Mouse (Mus musculus): ENCODE measurements around the gene Enah.

The Enah gene

DNA sequence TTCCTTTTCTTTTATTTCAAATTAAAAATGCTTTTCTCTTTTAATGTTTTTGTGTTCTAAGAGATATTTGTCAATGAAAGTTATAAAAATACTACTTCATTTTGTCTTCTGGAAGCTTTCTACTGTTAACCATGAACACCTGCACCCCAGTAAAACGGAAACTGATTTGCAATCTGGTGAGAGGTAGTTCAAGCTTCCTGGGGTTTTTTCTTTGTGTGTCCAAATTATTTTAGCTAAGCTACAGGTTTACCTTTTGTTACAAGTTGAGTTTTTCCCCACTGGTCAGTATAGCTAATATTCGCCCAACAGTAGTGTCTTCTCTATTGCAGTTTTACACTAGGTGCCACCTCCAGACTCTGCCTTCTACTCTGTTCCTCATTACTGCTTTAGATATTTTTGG is 62.1 kb downstream of the Enah start:
- no peak for DNase-seq

DNA sequence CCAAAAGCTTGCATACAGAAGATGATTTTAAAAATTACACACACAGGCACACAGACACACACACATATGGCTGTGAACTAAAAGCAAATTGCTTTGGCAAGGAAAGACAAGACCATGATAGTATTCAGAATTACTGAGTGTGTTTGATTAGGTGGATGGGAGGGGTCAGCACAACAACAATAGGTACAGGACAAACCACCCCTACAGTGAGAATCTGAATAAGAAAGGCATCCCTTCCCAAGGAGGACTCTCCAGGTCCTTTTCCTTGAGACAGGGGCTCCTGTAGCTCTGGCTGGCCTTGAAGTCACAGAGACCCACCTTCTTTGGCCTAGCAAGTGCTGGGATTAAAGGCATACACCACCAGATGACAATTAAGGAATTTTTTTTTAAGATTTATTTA is 66.2 kb downstream of the Enah start:
- no peak for DNase-seq

- no peak for DNase-seq
Observed at GRCm38 (mm10) chr1:181951266-181951665, 68.5 kb downstream of the Enah start.

- DNase-seq, result no peak
Observed at GRCm38 (mm10) chr1:181950721-181951120, 69.1 kb downstream of the Enah start.

GRCm38 (mm10) chr1:181948191-181948590 is 71.6 kb downstream of the Enah start:
- DNase-seq, result no peak

- DNase-seq, result no peak
Observed at GRCm38 (mm10) chr1:181937064-181937463, 82.7 kb downstream of the Enah start.

GRCm38 (mm10) chr1:181928388-181928787 is 91.4 kb downstream of the Enah start:
- DNase-seq, result no peak

DNA sequence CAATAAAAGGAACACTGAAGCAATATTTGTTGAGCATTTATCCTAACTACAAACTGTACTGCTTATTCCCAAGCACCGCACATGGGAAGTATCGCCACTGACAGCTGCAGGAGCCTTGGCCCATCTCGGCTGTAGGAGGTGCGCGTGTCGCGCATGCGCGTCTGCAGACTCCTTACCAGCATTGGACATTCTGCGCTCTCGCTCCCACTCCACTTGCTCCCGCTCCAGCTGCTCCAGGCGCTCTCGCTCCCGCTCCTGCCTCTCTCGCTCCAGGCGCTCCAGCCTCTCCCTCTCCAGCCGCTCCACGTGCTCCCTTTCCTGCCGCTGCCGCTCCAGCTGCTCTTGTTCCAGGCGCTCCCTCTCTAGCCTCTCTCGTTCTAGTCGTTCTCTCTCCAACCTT is 96.4 kb downstream of the Enah start:
- no peak for DNase-seq

DNA sequence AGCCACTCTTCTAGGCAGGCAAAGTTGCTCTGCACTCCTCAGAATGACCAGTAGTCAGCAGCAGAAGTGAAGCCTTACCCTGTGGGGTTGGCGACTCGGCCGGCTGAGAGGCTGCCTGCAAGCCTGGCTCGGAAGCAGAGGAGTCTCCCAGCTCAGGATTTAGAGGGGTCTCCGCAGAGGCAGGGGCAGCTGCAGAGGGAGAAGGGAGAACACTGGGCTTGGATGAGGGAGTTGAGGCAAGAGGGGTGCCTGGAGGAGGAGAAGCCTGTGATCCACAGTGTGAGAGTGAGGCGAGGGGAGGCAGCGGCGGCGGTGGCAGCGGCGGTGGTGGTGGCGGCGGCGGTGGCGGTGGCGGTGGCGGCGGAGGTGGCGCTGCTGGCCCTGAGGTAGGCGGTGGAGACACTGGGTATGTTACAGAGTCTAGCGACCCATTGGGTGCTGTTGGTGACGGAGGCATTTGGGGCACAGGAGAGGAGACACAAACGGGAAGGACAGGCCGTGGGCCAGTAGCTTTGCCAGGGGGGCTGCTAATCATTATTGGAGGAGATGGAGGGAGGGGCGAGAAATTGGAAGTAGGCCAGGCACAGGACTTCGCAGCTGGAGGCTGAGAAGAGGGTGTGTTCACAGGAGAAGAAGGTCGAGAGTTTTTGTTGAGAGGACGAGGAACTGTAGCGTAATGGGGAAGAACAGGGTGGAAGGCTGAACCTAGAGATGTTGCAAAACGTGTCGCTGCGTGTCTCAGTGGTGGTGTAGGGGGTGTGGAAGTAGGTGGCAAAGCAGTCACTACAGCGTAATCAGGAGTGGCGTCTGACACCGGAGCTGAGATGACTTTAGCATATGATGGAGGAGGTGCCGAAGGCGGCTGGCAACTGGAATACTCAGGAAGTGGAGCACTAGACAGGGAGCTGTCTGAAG is 98.0 kb downstream of the Enah start:
- DNase-seq, result no peak

DNA sequence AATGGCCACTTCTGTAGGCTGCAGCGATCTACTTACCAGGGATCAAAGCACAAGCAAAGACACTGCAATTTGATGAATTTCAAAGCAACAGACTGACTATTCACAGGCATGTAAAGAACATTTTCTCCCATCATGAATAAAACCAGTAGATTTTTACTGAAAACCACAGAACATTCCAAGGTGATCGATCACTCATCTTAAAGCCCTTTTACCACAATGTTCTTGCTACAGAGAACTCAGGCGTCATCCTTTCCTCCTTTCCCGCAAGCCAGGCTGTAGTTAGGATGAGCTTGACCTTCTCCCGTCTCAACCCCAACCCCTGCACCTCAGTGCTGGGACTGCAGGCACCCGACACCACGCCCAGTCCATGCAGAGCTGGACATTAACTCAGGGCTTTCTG is 107.9 kb downstream of the Enah start:
- DNase-seq, result no peak

- DNase-seq, result no peak
Observed at GRCm38 (mm10) chr1:181901706-181902373, 118.0 kb downstream of the Enah start.

- DNase-seq, result no peak
Observed at GRCm38 (mm10) chr1:181900846-181901245, 118.9 kb downstream of the Enah start.

DNA sequence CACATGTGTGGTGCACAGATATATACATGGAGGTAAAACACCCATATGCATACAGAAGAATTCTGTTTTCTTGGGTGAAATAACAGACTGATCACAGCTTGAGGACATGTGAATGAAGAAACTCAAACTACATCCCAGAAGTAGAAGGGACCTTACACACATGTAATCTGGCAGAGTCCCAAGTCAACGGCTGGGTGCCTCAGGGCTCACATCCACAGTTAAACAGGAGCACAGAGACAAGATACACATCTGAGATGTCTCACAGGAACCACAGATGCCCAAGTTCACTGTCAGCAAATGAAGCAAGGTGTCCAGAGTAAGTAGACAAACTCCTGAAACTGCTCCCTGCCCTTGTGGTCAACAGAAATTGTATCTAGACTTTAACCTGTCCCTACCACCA is 120.8 kb downstream of the Enah start:
- DNase-seq, result no peak

- no peak for DNase-seq
Observed at GRCm38 (mm10) chr1:181896991-181897390, 122.8 kb downstream of the Enah start.

DNA sequence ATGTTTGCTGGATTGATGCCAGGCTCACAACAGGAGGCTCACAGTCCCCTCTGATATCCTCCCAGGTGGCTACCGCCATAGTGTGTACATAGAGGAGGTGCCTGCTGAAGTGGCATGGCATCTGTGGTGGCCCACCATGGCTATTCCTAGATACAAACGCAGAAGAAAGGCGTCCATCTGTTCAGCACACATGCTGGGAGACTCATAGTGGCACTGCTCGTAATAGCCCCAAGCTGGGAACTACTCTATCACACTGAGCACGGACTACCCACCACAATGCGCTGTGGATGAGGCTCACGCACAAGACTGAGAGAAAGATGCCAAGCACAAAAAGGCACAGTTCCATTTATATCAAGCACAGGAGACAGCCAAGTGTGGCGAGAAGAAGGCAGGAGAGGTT is 126.1 kb downstream of the Enah start:
- no peak for DNase-seq

DNA sequence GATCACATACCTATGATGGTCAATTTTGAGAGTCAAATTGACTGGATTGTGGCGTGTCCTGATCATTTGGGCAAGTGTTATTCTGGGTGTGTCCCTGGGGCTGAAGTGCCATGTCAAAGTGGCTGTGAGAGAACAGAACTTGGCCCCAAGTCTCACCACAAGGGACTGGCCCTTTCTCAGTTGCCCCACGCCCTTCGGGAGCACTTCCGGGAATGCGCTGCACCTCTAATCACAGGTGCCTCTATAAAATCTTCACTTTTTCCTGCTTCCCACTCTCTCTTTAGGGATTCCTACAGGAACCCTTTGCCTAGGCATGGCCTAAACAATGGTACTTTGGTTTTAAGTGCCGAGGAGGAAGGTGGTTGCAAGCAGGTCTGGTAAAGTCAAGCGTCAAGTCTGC is 130.1 kb downstream of the Enah start:
- no peak for DNase-seq

- DNase-seq, result peak; percentile 94
Observed at GRCm38 (mm10) chr1:181888801-181889200, 131.0 kb downstream of the Enah start.

- DNase-seq, result peak; percentile 74
Observed at GRCm38 (mm10) chr1:181881532-181881931, 138.3 kb downstream of the Enah start.

DNA sequence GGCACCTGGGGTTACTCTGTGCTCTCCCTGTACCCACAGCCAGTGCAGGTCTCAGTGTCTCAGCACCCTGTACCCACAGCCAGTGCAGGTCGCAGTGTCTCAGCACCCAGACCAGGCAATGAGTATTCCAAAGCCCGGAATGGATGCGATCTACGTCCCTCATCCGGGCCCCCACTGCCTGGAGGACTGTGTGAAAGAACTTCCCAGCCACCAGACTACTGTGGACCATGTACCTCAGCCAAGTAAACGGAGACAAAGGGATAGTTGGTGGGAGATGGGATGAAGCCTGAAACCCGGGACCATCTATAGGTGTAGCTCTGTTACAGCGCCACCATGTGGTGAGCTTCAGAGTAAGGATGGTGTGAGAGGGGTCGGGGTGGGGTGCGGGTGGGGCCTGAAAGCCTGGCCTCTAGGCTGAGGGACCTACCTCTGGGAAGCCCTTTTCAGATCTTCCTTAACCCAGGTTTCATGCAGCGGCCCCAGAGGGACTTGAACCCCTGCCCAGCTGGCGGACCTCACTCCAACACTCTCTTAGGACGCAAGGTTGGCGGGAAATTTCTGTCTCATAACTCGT is 139.0 kb downstream of the Enah start:
- no peak for DNase-seq

DNA sequence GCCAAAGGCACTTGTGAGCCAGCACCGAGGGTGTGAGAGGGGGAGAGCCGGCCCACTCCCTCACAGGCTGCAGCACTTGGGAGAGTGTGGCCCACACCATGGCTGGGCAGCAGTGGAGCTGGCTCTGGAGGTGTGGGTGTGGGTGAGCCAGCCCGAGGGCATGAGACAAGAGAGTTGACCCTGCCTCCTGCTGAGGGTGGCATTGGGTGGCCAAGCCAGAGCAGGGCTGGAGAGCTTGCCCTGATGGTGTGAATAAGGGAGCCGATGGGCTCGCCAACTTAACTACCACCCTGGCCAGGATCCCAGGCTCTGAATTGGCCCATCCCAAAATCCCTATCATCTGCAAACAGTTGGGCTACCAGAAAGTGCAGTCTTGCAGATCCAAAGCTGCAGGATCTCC is 141.4 kb downstream of the Enah start:
- no peak for DNase-seq

DNA sequence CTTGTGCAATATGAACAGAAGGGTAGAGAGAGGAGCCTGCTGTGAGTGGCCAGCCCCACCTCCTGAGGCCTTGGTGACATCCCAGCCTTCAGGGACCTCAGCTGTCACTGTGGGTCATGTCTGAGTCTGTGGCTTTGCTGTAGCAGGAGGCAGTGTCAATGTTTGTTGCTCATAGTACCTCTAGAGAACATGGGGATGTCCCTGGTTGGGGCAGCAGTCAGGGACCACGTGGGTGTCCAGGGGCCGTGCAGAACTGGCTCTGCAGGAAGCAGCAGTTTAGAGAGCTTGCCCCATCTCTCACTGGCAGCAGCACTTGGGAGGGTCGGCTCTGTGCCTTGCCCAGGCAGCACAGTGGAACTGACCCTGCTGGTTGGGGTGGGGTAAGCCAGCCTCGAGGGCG is 142.7 kb downstream of the Enah start:
- no peak for DNase-seq

DNA sequence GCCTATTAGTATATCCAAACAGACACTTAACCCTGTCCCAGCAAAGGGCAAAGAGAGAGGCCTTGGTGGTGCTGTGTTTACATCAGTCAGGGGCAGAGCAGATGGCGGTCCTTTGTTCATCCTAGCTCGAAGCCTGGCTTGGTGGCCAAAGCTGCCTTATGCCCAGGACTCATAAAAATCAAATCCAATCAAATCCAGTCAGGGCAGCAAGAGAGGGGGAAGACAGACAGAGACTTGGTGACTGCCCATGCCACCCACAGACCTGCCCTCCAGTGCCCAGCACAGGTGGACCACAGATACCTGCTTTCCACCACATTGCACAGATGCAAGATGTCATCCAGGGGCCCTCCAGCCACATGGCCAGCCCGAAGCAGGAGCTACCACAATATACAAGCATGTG is 143.1 kb downstream of the Enah start:
- DNase-seq, result no peak

DNA sequence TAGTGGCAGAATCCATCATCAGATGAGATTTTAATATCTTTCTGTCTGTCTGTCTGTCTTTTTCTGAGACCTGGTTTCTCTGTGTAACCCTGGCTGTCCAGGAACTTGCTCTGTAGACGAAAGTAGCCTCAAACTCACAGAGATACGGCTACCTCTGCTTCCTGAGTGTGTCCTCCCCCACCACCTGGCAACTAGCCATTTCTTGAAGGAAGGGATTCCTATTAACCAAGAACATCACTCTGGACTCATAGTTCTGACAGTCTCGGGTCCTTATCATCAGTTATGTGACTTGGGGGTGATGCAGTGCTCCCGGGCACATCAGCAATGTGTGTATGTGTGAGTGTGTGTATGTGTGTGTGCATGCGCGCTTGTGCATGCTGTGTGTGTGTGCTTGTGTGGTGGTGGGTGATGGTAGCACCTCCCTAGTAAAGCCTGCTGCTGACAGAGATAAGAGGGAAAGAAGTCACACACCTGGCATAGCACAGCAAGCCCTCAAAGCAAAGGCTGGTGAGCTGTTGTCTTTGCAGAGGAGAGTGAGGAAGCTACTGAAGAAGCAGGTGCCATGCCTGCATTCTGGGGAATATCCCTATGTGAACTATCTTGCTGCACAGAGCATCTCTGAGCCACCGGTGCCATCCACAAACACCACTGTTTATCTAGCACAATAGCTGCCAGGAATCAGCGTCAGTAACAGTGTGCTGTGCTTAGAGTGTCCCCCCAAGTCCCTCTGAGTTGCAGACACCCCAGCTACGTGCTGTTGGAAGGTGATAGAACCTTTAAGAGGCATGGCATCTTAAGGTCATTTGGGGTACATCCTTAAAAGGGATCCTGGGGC is 146.5 kb downstream of the Enah start:
- DNase-seq, result no peak
